Mouse (Mus musculus) lung, embryonic 14.5 days (tissue): ENCODE results near the gene Usp28. TPM values are rescaled to one million over a fixed set of nuclear protein-coding genes. Genes with fewer than 3 reads are reported as not detected.

ENCODE experiments used
- ATAC-seq: fragments of 200-750 bp; cut with Nextera tagmentation; 2 replicates; pipeline ENCODE4 v1.8.0; 2017; ENCODE audit warnings: mild to moderate bottlenecking, moderate TSS enrichment, moderate library complexity; ENCODE audit not compliant: insufficient read depth
- DNase-seq: peaks from one replicate; pipeline ENCODE4 v3.0.0-alpha.2; 2015
- H3K27ac ChIP-seq: fragments of 300-500 bp; sonication (generic); 2 replicates; pipeline ENCODE4 v1.5.1; 2014; ENCODE audit warnings: low read depth, mild to moderate bottlenecking, moderate library complexity
- H3K27me3 ChIP-seq: fragments of 300-500 bp; sonication (generic); 2 replicates; pipeline ENCODE4 v1.6.1; 2014; ENCODE audit warnings: low read length, control low read depth; ENCODE audit not compliant: insufficient read depth
- H3K36me3 ChIP-seq: fragments of 300-500 bp; sonication (generic); 2 replicates; pipeline ENCODE4 v1.6.1; 2014; ENCODE audit warnings: control low read depth; ENCODE audit not compliant: insufficient read depth
- H3K4me1 ChIP-seq: fragments of 300-500 bp; sonication (generic); 2 replicates; pipeline ENCODE4 v1.6.1; 2014; ENCODE audit warnings: antibody characterized with exemption, control low read depth; ENCODE audit not compliant: insufficient read depth
- H3K4me2 ChIP-seq: fragments of 300-500 bp; sonication (generic); 2 replicates; pipeline ENCODE4 v1.6.1; 2014; ENCODE audit warnings: mild to moderate bottlenecking
- H3K4me3 ChIP-seq: fragments of 300-500 bp; sonication (generic); 2 replicates; pipeline ENCODE4 v1.5.1; 2014; ENCODE audit warnings: low read depth, low read length
- H3K9ac ChIP-seq: fragments of 300-500 bp; sonication (generic); 2 replicates; pipeline ENCODE4 v1.6.1; 2014
- H3K9me3 ChIP-seq: fragments of 300-500 bp; sonication (generic); 2 replicates; pipeline ENCODE4 v1.6.1; 2016; ENCODE audit warnings: low read depth, low read length, control low read depth
- CTCF ChIP-seq: IDR thresholded peaks from 2 replicates; pipeline ENCODE4 v1.5.1; 2016; ENCODE audit warnings: antibody characterized with exemption, low read depth
- WGBS: fragments of 180-500 bp; shearing (Covaris S2); extraction: QIAGEN DNeasy Blood & Tissue Kit; methylation state at CpG from one replicate; pipeline ENCODE4 v1.1.7; 2014; 5-methylcytosine and 5-hydroxymethylcytosine counted together
- polyA plus RNA-seq: library from polyadenylated mRNA; unstranded; fragments of >200 nt; fragmentation: Nextera tagmentation; extraction: Ambion mirVana; gene quantifications from 2 replicates; pipeline ENCODE4 v1.2.1, GENCODE M21; 2014

Gene Usp28
- polyA plus RNA-seq, 1 experiment from 2014 or later, result 33.2 TPM

DNA sequence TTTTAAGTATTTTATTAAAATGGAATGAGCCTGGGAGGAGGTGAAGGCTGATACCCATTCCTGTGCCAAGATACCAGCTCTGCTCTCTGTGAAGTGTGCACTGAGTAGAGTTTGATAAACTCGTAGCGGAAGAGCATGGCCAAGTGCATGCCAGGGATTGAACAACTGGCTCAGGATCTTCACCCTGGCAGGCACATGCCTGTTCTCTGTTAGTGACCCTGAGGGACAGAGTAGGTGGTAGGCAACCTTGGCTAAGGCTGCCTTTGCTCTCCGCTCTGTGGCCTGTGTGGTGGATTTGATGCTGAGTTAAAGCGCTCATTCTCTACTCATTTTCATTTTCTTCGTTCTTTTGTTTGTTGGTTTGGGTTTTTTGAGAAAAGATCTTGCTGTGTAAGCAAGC, 36.1 kb downstream of the Usp28 start:
- DNase-seq, result no peak
- Histone ChIP-seq H3K4me1 (no peaks in the 10 kb centered on the region), H3K27me3 (no peaks in the 10 kb centered on the region), H3K27ac (no peak overlapping the region), H3K9me3 (no peaks in the 10 kb centered on the region), H3K36me3 (peaks cover 37% of the 10 kb centered on the region), H3K4me2 (no peak overlapping the region), H3K4me3 (no peak overlapping the region), H3K9ac (no peak overlapping the region)
- TF ChIP-seq CTCF, result no peak
- WGBS, result 94% methylated on average over 5 of the region's 5 CpGs
- ATAC-seq, result no peak

DNA sequence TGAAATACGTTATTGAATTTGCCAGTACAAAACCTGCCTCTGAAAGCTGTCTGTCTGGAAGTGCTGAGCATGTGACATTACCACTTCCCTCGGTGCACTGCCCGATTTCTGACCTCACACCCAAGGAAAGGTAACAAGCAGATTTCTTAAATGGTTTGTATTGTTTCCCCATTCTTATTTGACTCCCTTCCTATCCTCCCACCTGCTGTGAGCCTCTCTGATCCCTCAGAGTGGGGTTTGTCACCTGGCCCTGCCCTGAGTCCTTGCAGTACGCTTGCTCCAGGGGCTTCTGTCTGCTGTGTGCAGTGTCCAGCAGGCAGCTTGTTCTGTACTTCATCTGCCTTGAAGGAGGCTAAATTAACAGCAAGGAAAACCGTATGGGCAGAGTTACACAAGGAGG, 38.8 kb downstream of the Usp28 start:
- 84% methylated on average over 5 of the region's 5 CpGs for WGBS
- no peak for TF ChIP-seq CTCF
- H3K36me3 ChIP-seq, result peaks cover 42% of the 10 kb centered on the region
- H3K4me1 ChIP-seq, result no peaks in the 10 kb centered on the region
- ATAC-seq (no peak), DNase-seq (no peak)
- no peak overlapping the region for H3K9ac ChIP-seq
- H3K9me3 ChIP-seq, result no peaks in the 10 kb centered on the region
- H3K4me3 ChIP-seq, result no peak overlapping the region
- no peak overlapping the region for H3K4me2 ChIP-seq
- no peak overlapping the region for H3K27ac ChIP-seq
- H3K27me3 ChIP-seq, result no peaks in the 10 kb centered on the region

DNA sequence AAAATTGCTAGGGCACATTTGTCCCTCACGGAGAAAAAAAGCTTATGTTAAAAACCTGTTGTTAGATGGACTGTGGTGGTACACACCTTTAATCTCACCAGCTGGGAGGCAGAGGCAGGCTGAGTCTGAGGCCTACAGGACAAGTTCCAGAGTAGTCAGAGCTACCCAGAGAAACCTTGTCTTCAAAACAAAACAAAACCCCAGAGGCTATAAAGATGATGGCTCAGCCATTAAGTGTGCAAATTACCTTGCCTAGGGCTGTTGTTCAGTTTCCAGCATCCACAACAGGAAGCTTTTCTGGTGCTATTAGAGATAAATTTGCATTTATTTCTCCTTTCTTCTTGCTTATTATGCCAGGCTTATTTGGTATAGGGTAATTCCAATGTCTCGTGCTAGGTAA, 39.4 kb downstream of the Usp28 start:
- DNase-seq (no peak), ATAC-seq (no peak)
- Histone ChIP-seq H3K27me3 (no peaks in the 10 kb centered on the region), H3K27ac (no peak overlapping the region), H3K36me3 (peaks cover 46% of the 10 kb centered on the region), H3K4me3 (no peak overlapping the region), H3K4me1 (no peaks in the 10 kb centered on the region), H3K9me3 (no peaks in the 10 kb centered on the region), H3K4me2 (no peak overlapping the region), H3K9ac (no peak overlapping the region)
- 89% methylated on average over 2 of the region's 2 CpGs for WGBS
- no peak for TF ChIP-seq CTCF

DNA sequence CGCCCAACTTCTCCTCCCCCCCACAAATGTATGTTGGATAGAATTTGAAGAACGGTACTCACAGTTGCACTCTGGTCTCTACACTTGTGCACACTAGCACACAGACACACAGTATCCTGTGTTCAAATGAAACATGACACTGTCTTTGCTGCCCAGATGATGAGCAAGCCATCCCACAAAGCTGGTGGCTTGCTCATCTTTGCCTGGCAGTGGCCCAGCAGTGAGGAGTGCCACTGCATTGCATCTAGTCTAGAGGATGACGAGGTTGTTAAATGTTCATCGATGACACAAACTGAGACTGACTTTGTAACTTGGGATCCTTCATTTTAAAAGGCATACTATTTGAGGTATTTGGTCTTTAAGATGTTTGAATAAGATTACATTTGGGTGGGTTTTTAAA, 49.6 kb downstream of the Usp28 start:
- Histone ChIP-seq H3K36me3 (peaks cover 73% of the 10 kb centered on the region), H3K4me3 (no peak overlapping the region), H3K4me2 (no peak overlapping the region), H3K27ac (no peak overlapping the region), H3K4me1 (no peaks in the 10 kb centered on the region), H3K9me3 (no peaks in the 10 kb centered on the region), H3K9ac (no peak overlapping the region), H3K27me3 (no peaks in the 10 kb centered on the region)
- WGBS, result 88% methylated on average over 4 of the region's 4 CpGs
- DNase-seq, result no peak
- no peak for TF ChIP-seq CTCF
- no peak for ATAC-seq

DNA sequence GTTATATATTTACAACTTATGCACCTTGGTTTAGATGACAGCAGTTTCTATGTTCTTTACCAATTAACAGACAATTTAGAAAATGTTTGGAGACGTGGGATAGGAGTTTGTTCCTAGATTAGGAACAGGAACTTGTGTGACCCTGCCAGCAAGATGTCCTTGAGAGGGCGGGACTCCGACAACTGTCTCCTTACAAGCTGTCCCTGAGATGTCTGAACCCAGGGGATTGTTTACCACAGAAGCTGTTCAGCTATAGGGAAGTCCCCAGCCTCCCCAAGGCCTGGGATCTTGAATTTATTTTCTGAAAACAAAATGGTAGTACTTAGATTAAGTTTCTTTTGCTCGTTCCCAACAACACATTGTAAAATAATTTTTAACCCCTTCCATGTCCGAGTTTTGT, 65.7 kb downstream of the Usp28 start:
- no peak overlapping the region for H3K27ac ChIP-seq
- 60% methylated on average over 5 of the region's 5 CpGs for WGBS
- no peak overlapping the region for H3K4me3 ChIP-seq
- H3K27me3 ChIP-seq, result no peaks in the 10 kb centered on the region
- TF ChIP-seq CTCF, result no peak
- H3K9me3 ChIP-seq, result no peaks in the 10 kb centered on the region
- DNase-seq (no peak), ATAC-seq (no peak)
- H3K4me2 ChIP-seq, result no peak overlapping the region
- H3K36me3 ChIP-seq, result no peaks in the 10 kb centered on the region
- no peak overlapping the region for H3K9ac ChIP-seq
- H3K4me1 ChIP-seq, result no peaks in the 10 kb centered on the region

DNA sequence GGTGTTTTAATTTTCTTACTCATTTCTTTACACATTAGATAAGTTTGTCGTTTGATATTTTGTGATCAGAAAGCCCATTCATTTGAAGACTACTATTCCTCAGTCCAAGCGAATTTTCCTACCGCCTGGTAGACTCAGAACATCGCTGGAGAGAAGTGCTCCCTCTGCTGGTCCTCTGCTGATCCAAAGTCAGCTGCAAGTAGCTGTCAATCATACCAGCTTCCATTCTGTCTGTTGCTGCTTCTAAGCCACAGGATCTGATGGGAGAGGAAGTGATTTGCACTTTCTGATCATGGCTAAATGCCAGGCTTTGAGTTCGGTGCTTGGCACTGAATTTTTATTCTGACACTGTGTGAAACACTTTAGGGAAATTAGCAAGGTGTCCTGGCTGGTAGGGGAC, 66.2 kb downstream of the Usp28 start:
- 9% methylated on average over 5 of the region's 5 CpGs for WGBS
- peak; percentile 78 for TF ChIP-seq CTCF
- peaks cover 3% of the 10 kb centered on the region for H3K4me1 ChIP-seq

DNA sequence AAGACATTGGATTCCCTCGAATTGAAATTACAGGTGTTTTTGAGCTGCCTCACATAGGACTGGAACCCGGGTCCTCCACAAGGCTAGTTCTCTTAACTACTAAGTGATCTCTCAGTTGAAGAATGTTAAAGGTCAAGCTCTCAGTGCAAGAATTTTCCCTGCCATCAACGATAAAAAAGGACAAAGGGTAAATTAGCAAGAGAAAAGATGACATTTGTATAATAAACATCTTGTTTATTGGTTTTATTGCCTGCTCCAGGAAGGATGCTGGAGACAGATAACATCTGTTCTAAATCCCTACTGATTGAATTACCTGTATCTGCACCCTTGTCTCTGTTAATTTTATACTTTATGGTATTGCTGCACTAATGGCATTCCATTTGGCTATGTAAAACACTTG, 68.9 kb downstream of the Usp28 start:
- Histone ChIP-seq H3K9ac (no peak overlapping the region), H3K27ac (no peak overlapping the region), H3K9me3 (no peaks in the 10 kb centered on the region), H3K27me3 (no peaks in the 10 kb centered on the region), H3K4me1 (peaks cover 6% of the 10 kb centered on the region), H3K36me3 (peaks cover 10% of the 10 kb centered on the region; the same call in 1 of the 2 replicates), H3K4me2 (no peak overlapping the region), H3K4me3 (no peak overlapping the region)
- no peak for TF ChIP-seq CTCF
- DNase-seq (no peak), ATAC-seq (no peak)
- 67% methylated on average over 3 of the region's 3 CpGs for WGBS

More for the DNA sequence above, 66.2 kb downstream of the Usp28 start:
- Histone ChIP-seq H3K36me3 (no peaks in the 10 kb centered on the region), H3K4me3 (no peak overlapping the region), H3K9me3 (no peaks in the 10 kb centered on the region), H3K9ac (no peak overlapping the region), H3K27ac (no peak overlapping the region), H3K27me3 (no peaks in the 10 kb centered on the region), H3K4me2 (no peak overlapping the region)
- DNase-seq (peak; percentile 84), ATAC-seq (no peak)
